Mouse (Mus musculus) intestine, embryonic 15.5 days (tissue): ENCODE results near the gene Rft1. TPM values are rescaled to one million over a fixed set of nuclear protein-coding genes. Genes with fewer than 3 reads are reported as not detected.
A peak's percentile ranks its signal among the peaks of the same experiment; 100 is the strongest.

Source experiments
- ATAC-seq: fragments of 200-750 bp; cut with Nextera tagmentation; 2 replicates; pipeline ENCODE4 v1.8.0; 2017; ENCODE audit warnings: moderate TSS enrichment, moderate library complexity
- H3K27ac ChIP-seq: fragments of 300-500 bp; sonication (generic); 2 replicates; pipeline ENCODE4 v1.5.1; 2015; ENCODE audit warnings: mild to moderate bottlenecking, inconsistent platforms
- H3K27me3 ChIP-seq: fragments of 300-500 bp; sonication (generic); replicated peaks from 2 replicates; pipeline ENCODE4 v1.6.1; 2015; ENCODE audit warnings: inconsistent platforms
- H3K36me3 ChIP-seq: fragments of 300-500 bp; sonication (generic); 2 replicates; pipeline ENCODE4 v1.6.1; 2015; ENCODE audit warnings: inconsistent platforms
- H3K4me1 ChIP-seq: fragments of 300-500 bp; sonication (generic); replicated peaks from 2 replicates; pipeline ENCODE4 v1.6.1; 2015; ENCODE audit warnings: inconsistent platforms
- H3K4me2 ChIP-seq: fragments of 300-500 bp; sonication (generic); replicated peaks from 2 replicates; pipeline ENCODE4 v1.6.1; 2015; ENCODE audit warnings: mild to moderate bottlenecking, inconsistent platforms
- H3K4me3 ChIP-seq: fragments of 300-500 bp; sonication (generic); replicated peaks from 2 replicates; pipeline ENCODE4 v1.5.1; 2015; ENCODE audit warnings: inconsistent platforms
- H3K9ac ChIP-seq: fragments of 300-500 bp; sonication (generic); 2 replicates; pipeline ENCODE4 v1.6.1; 2015; ENCODE audit warnings: inconsistent platforms
- H3K9me3 ChIP-seq: fragments of 300-500 bp; sonication (generic); 2 replicates; pipeline ENCODE4 v1.6.1; 2016; ENCODE audit warnings: inconsistent platforms
- WGBS: fragments of 180-500 bp; shearing (Covaris S2); methylation state at CpG from one replicate; pipeline ENCODE4 v1.1.7; 2015; 5-methylcytosine and 5-hydroxymethylcytosine counted together
- polyA plus RNA-seq: library from polyadenylated mRNA; unstranded; fragments of >200 nt; fragmentation: Nextera tagmentation; extraction: Ambion mirVana; gene quantifications from 2 replicates; pipeline ENCODE4 v1.2.1, GENCODE M21; 2015

Gene Rft1
- polyA plus RNA-seq, 1 experiment from 2014 or later = 12.6 TPM

GRCm38 (mm10) chr14:30695609-30696008 lies 41.4 kb downstream of the Rft1 start:
- H3K36me3 ChIP-seq = no peaks in the 10 kb centered on the region
- WGBS = 56% methylated on average over 4 of the region's 4 CpGs
- ATAC-seq = no peak

GRCm38 (mm10) chr14:30697407-30698052 lies 43.4 kb downstream of the Rft1 start:
- Histone ChIP-seq H3K9ac (no peak overlapping the region), H3K9me3 (no peaks in the 10 kb centered on the region), H3K27ac (no peak overlapping the region), H3K4me1 (no peaks in the 10 kb centered on the region), H3K36me3 (no peaks in the 10 kb centered on the region), H3K4me2 (no peak overlapping the region), H3K4me3 (no peak overlapping the region), H3K27me3 (no peaks in the 10 kb centered on the region)
- WGBS = 72% methylated on average over 15 of the region's 15 CpGs
- ATAC-seq = no peak

More at GRCm38 (mm10) chr14:30695609-30696008, 41.4 kb downstream of the Rft1 start:
- Histone ChIP-seq H3K4me1 (0 out of 2 replicates have a peak, but pooled peaks cover 2% of the 10 kb centered on the region), H3K4me3 (no peak overlapping the region), H3K9me3 (no peaks in the 10 kb centered on the region), H3K27me3 (no peaks in the 10 kb centered on the region), H3K27ac (no peak overlapping the region), H3K9ac (no peak overlapping the region), H3K4me2 (no peak overlapping the region)

- H3K36me3 ChIP-seq = no peaks in the 10 kb centered on the region
- H3K27me3 ChIP-seq = no peaks in the 10 kb centered on the region
- no peak overlapping the region for H3K27ac ChIP-seq
- no peak overlapping the region for H3K4me2 ChIP-seq
- H3K9ac ChIP-seq = no peak overlapping the region
- WGBS = 36% methylated on average over 8 of the region's 8 CpGs
- H3K4me3 ChIP-seq = no peak overlapping the region
- no peak for ATAC-seq
- H3K4me1 ChIP-seq = peaks cover 2% of the 10 kb centered on the region; the same call in 1 of the 2 replicates
- H3K9me3 ChIP-seq = no peaks in the 10 kb centered on the region
These were observed 45.5 kb downstream of the Rft1 start for GRCm38 (mm10) chr14:30699656-30700055.

- Histone ChIP-seq H3K9ac (no peak overlapping the region), H3K27ac (no peak overlapping the region), H3K4me3 (no peak overlapping the region), H3K27me3 (no peaks in the 10 kb centered on the region), H3K4me1 (peaks cover 2% of the 10 kb centered on the region; the same call in 1 of the 2 replicates), H3K36me3 (no peaks in the 10 kb centered on the region), H3K9me3 (no peaks in the 10 kb centered on the region), H3K4me2 (no peak overlapping the region)
- ATAC-seq = no peak
- 58% methylated on average over 5 of the region's 5 CpGs for WGBS
These were observed 48.4 kb downstream of the Rft1 start for GRCm38 (mm10) chr14:30702512-30702911.

GRCm38 (mm10) chr14:30703079-30703478 lies 48.9 kb downstream of the Rft1 start:
- WGBS = 66% methylated on average over 5 of the region's 5 CpGs
- peak; percentile 81 for ATAC-seq

GRCm38 (mm10) chr14:30704098-30704855 lies 50.1 kb downstream of the Rft1 start:
- ATAC-seq = peak; percentile 73
- H3K4me2 ChIP-seq = no peak overlapping the region
- WGBS = 56% methylated on average over 8 of the region's 8 CpGs

More at GRCm38 (mm10) chr14:30703079-30703478, 48.9 kb downstream of the Rft1 start:
- no peaks in the 10 kb centered on the region for H3K27me3 ChIP-seq
- H3K4me2 ChIP-seq = no peak overlapping the region
- no peak overlapping the region for H3K4me3 ChIP-seq
- no peaks in the 10 kb centered on the region for H3K9me3 ChIP-seq
- no peak overlapping the region for H3K27ac ChIP-seq
- H3K9ac ChIP-seq = no peak overlapping the region
- peaks cover 2% of the 10 kb centered on the region; the same call in 1 of the 2 replicates for H3K4me1 ChIP-seq
- no peaks in the 10 kb centered on the region for H3K36me3 ChIP-seq

GRCm38 (mm10) chr14:30711892-30712291 lies 57.7 kb downstream of the Rft1 start:
- H3K27ac ChIP-seq = no peak overlapping the region
- H3K4me2 ChIP-seq = no peak overlapping the region
- H3K9ac ChIP-seq = no peak overlapping the region
- no peaks in the 10 kb centered on the region for H3K9me3 ChIP-seq
- WGBS = 90% methylated on average over 2 of the region's 2 CpGs
- H3K4me3 ChIP-seq = no peak overlapping the region
- peaks cover 9% of the 10 kb centered on the region; the same call in 1 of the 2 replicates for H3K27me3 ChIP-seq
- ATAC-seq = no peak
- H3K36me3 ChIP-seq = no peaks in the 10 kb centered on the region
- H3K4me1 ChIP-seq = peaks cover 7% of the 10 kb centered on the region; the same call in 1 of the 2 replicates

More at GRCm38 (mm10) chr14:30704098-30704855, 50.1 kb downstream of the Rft1 start:
- H3K9me3 ChIP-seq = no peaks in the 10 kb centered on the region
- peaks cover 2% of the 10 kb centered on the region; the same call in 1 of the 2 replicates for H3K4me1 ChIP-seq
- H3K4me3 ChIP-seq = no peak overlapping the region
- H3K36me3 ChIP-seq = no peaks in the 10 kb centered on the region
- H3K27me3 ChIP-seq = no peaks in the 10 kb centered on the region
- H3K27ac ChIP-seq = no peak overlapping the region
- H3K9ac ChIP-seq = no peak overlapping the region

- Histone ChIP-seq H3K9ac (no peak overlapping the region), H3K27ac (no peak overlapping the region), H3K4me3 (no peak overlapping the region), H3K4me1 (peaks cover 9% of the 10 kb centered on the region; the same call in 1 of the 2 replicates), H3K36me3 (no peaks in the 10 kb centered on the region), H3K9me3 (no peaks in the 10 kb centered on the region), H3K27me3 (peaks cover 9% of the 10 kb centered on the region; the same call in 1 of the 2 replicates), H3K4me2 (no peak overlapping the region)
- no peak for ATAC-seq
- WGBS = 76% methylated on average over 1 of the region's 1 CpGs
These were observed 59.6 kb downstream of the Rft1 start for GRCm38 (mm10) chr14:30713769-30714168.

GRCm38 (mm10) chr14:30714799-30715617 lies 60.8 kb downstream of the Rft1 start, which contains the start of gene Sfmbt1:
Sfmbt1 (plus strand) TSS chr14:30714849.
- Histone ChIP-seq H3K4me1 (peaks cover 9% of the 10 kb centered on the region; the same call in 1 of the 2 replicates), H3K9me3 (no peaks in the 10 kb centered on the region), H3K4me3 (peak within 1 kb of the TSS; percentile 95), H3K36me3 (no peaks in the 10 kb centered on the region), H3K27me3 (peaks cover 9% of the 10 kb centered on the region; the same call in 1 of the 2 replicates), H3K9ac (peak within 1 kb of the TSS; percentile 85), H3K4me2 (peak within 1 kb of the TSS; percentile 91), H3K27ac (peak within 1 kb of the TSS; percentile 83)
- peak; percentile 40 for ATAC-seq
- WGBS = 2% methylated on average over 83 of the region's 87 CpGs

GRCm38 (mm10) chr14:30715618-30716050 lies 61.5 kb downstream of the Rft1 start:
- Histone ChIP-seq H3K4me3 (peak overlapping the region; percentile 95), H3K9ac (peak overlapping the region; percentile 85), H3K9me3 (no peaks in the 10 kb centered on the region), H3K36me3 (no peaks in the 10 kb centered on the region), H3K4me2 (peak overlapping the region; percentile 91), H3K27me3 (peaks cover 9% of the 10 kb centered on the region; the same call in 1 of the 2 replicates), H3K4me1 (peaks cover 9% of the 10 kb centered on the region; the same call in 1 of the 2 replicates), H3K27ac (peak overlapping the region; percentile 83)
- peak; percentile 85 for ATAC-seq
- under 1% methylated on average over 66 of the region's 68 CpGs for WGBS

- under 1% methylated on average over 88 of the region's 106 CpGs for WGBS
- H3K4me1 ChIP-seq = peaks cover 9% of the 10 kb centered on the region; the same call in 1 of the 2 replicates
- H3K9ac ChIP-seq = peak overlapping the region; percentile 85
- H3K9me3 ChIP-seq = no peaks in the 10 kb centered on the region
- peak overlapping the region; percentile 83 for H3K27ac ChIP-seq
- H3K27me3 ChIP-seq = peaks cover 9% of the 10 kb centered on the region; the same call in 1 of the 2 replicates
- H3K4me2 ChIP-seq = peak overlapping the region; percentile 91
- peak; percentile 70 for ATAC-seq
- no peaks in the 10 kb centered on the region for H3K36me3 ChIP-seq
- H3K4me3 ChIP-seq = peak overlapping the region; percentile 95
These were observed 62.1 kb downstream of the Rft1 start for GRCm38 (mm10) chr14:30716051-30716952.
